Mouse (Mus musculus) kidney, adult 2 months (tissue): ENCODE results near the gene Trmt10c.

ENCODE experiments used
- CTCF ChIP-seq: fragments of 200-500 bp; conservative IDR thresholded peaks from 2 replicates; pipeline ENCODE4 v1.5.1; 2011; ENCODE audit warnings: low read depth, mild to moderate bottlenecking, control low read depth, low read length, moderate library complexity, mixed read lengths; ENCODE audit not compliant: insufficient read depth, insufficient read length
- POLR2A ChIP-seq: fragments of 200-500 bp; IDR thresholded peaks from one replicate; pipeline ENCODE4 v1.6.1; 2011; ENCODE audit warnings: low read depth, low read length, control low read depth

- no peak for TF ChIP-seq CTCF
- no peak for TF ChIP-seq POLR2A
Measured at GRCm38 (mm10) chr16:56019660-56020059, 18.0 kb downstream of the Trmt10c start.
